Mouse (Mus musculus): Measurements from ENCODE around the gene Klhl31.

The Klhl31 gene

GRCm38 (mm10) chr9:77636450-77636951, at the start of gene Klhl31:
TSS of gene Klhl31 (plus strand) at chr9:77636500.
- no peak for DNase-seq (ENCODE audit: low spot score in 2 of 2)

GRCm38 (mm10) chr9:77586806-77587591, 49.3 kb upstream of the Klhl31 start:
- DNase-seq (ENCODE audit: low spot score in 2 of 2): no peak

GRCm38 (mm10) chr9:77587616-77588015, 48.7 kb upstream of the Klhl31 start:
- DNase-seq (ENCODE audit: low spot score in 2 of 2): no peak

DNA sequence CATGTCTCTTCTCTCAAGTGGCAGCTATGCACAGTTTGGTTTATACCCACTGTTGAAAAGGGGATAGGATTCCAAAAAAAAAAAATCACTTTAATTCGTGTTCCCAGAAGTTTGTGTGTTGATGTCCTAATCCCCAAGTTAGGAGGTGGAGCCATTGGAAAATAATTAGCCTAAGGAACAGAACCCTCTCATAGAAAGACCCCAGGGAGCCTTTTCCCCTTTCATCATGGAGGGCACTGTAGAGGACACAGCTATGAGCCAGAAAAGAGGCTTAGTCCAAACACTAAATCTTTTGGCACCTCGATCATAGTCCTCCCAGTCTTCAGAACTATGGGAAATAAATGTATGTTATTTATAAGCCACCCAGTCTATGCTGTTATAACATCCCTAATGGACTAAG, 46.8 kb upstream of the Klhl31 start:
- no peak for DNase-seq (ENCODE audit: low spot score in 2 of 2)

DNA sequence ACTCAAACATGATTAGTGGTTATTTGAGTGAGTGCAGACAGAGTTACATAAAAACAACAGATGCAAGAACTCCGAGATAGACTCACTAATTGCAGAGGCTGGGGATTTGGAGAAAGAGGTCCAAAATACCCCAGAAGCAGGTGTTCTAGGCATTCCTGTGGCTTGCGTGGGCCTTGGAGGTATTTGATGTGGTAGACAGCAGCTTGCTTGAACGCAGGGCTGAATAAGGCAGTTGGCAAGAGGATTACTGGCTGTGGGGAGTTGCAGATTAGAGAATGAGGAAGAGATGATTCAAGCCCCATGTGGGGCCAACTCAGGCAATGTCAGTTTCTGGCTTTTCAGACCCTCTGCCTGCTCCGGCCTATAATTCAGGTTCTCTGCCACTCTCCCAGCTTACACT, 43.9 kb upstream of the Klhl31 start:
- peak in 1 of 2 experiments; percentile 17 for DNase-seq (ENCODE audit: low spot score in 2 of 2)

- DNase-seq (ENCODE audit: low spot score in 2 of 2): no peak
Observed at GRCm38 (mm10) chr9:77595006-77595626, 41.2 kb upstream of the Klhl31 start.

DNA sequence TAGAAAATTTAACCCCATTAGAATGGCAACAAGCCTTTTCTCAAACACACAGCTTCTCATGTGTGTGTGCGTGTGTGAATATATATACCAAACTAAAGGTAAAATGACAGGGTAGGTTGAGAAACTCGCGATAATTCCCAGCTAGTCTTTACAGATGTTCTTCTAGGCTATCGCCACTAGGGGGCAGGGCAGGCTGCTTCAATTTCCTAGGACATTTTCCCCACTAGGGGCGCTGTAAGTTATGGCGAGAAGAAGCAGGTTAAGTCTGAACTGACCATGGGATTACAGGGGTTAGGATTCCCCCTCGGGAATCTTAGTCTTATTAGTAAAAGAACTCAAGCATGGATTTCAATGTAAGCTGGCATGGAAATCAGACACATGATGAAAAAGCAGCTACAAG, 39.9 kb upstream of the Klhl31 start:
- DNase-seq (ENCODE audit: low spot score in 2 of 2): peak in 1 of 2 experiments; percentile 86

- no peak for DNase-seq (ENCODE audit: low spot score in 2 of 2)
Observed at GRCm38 (mm10) chr9:77598560-77598959, 37.7 kb upstream of the Klhl31 start.

- peak in 1 of 2 experiments; percentile 30 for DNase-seq (ENCODE audit: low spot score in 2 of 2)
Observed at GRCm38 (mm10) chr9:77602302-77603266, 33.7 kb upstream of the Klhl31 start.

- DNase-seq (ENCODE audit: low spot score in 2 of 2): no peak
Observed at GRCm38 (mm10) chr9:77603965-77604509, 32.3 kb upstream of the Klhl31 start.

DNA sequence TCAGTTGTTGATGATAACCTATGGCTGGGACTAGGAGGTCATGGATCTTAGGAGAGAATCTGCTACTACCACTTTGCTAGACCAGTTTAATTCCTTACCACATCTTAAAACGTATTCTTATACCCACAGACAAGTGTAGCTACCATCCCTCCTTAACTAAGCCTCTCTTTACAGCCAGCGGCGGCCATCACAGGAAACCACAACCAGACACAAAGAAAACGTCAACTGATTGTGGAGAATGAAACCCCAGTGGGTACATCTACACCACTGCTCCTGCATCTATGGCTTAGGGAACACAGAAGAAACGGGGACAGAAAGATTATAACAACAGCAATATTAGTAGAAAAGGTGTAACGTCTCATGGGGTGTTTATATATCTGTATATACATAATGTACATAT, 29.0 kb upstream of the Klhl31 start:
- no peak for DNase-seq (ENCODE audit: low spot score in 2 of 2)

DNA sequence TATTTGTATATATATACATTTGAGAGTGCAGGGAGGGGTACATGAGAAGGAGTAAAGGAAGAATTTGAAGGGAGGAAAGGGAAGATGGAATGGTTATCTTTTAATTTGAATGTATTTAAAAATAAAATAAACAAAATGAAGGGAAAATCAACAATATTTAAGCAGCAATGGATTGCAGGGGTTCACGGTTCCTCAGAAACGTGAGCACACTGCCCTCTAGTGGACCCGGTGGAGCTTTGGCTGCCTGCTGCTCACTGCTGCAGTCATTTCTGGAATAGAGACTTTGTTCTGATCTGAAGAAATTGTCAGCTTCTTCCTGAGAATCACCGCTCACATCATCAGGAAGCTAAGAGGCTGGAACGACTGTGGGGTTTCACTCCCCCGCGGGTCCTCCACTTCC, 28.5 kb upstream of the Klhl31 start:
- no peak for DNase-seq (ENCODE audit: low spot score in 2 of 2)

GRCm38 (mm10) chr9:77610811-77611210, 25.5 kb upstream of the Klhl31 start:
- no peak for DNase-seq (ENCODE audit: low spot score in 2 of 2)

DNA sequence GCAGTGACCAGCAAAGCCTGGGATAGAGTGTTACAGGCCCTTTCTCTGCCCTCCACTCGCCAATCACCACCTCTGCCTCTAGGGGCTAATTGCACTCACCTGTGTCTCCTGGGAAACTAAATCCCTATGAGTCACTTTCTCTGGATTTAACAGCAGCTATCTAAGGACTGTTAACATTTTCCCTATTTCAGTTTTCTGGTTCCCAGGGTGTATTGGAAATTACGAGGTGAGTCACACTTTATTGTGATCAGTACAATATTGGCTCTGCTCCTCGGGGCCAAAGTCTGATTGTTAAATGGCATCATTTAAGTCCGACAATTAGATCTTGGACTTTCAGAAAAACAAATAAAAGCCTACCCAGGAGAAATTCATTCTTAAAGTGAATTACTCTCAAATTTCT, 24.0 kb upstream of the Klhl31 start:
- DNase-seq (ENCODE audit: low spot score in 2 of 2): no peak

DNA sequence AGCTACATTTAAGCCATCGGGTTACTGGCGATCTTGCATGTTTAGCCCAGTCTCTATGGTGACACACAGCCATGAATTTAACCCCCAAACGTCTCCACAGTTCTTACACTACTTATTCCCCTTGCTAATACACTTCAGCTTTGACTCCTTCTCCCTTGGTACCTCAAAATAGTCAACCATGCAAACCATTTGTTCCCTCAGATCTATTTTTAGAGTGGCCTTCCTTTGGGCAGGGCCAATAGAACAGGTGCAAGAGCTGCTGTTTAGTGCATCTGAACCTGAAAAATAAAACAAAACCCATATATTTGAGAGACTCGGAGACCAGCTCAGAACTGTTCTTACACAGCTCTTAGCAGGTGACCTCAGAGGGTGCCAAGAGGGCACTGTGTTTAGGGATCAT, 20.4 kb upstream of the Klhl31 start:
- DNase-seq (ENCODE audit: low spot score in 2 of 2): no peak

GRCm38 (mm10) chr9:77616796-77617195, 19.5 kb upstream of the Klhl31 start:
- DNase-seq (ENCODE audit: low spot score in 2 of 2): no peak

DNA sequence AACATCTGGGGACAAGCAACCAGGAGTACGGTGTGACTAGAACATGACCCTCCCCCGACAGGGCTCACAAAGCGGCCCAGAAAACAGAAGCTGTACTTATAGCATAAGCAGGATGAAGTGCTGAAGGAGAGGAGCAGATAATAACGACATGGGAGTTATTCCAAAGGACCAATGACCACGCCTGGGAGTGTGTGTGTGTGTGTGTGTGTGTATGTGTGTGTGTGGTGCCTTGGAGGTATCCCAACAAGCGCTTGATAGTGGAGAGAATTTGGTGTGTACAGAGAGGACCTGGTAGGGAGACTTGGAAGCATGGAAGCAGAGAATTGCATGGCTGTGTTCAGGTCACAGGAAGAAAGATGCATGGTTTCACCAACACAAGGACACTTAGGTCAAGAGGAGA, 18.5 kb upstream of the Klhl31 start:
- no peak for DNase-seq (ENCODE audit: low spot score in 2 of 2)

GRCm38 (mm10) chr9:77618392-77618791, 17.9 kb upstream of the Klhl31 start:
- DNase-seq (ENCODE audit: low spot score in 2 of 2): no peak

DNA sequence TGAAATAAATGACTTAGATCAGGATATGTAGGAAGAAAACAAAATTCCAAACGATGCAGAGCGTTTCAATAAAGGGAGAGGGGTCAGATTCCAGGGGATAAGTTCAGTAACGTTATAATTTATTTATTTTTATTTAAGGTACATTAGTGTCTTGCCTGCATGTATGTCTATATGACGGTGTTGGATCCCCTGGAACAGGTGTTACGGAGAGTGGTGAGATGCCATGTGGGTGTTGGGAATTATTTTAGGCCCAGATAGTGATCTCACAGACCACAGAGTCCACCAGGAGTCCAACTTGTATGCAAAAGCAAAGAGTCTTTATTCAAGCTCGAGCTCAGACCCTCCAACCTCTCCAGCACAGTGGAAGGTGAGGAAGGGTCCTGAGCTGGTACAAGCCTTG, 16.2 kb upstream of the Klhl31 start:
- DNase-seq (ENCODE audit: low spot score in 2 of 2): no peak

- DNase-seq (ENCODE audit: low spot score in 2 of 2): peak in 1 of 2 experiments; percentile 22
Observed at GRCm38 (mm10) chr9:77620482-77620881, 15.8 kb upstream of the Klhl31 start.

DNA sequence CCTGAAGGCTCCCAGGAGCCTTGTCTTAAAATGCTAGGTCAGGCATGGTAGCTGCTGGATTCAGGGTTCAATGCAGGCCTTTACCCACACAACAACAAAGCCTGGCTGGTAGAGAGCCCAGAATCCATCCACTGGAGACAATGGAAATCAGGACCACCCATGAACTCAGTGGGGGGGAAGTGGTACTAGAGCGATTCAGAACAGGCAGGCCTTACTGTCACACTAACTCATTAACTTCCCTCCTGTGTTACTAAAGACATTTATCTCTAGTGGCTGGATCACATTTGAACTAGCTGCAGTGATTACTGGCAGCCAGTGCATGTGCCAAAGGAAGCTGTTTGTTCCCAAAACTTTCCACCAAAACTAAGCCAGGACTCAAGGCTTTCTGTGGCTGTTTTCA, 13.4 kb upstream of the Klhl31 start:
- no peak for DNase-seq (ENCODE audit: low spot score in 2 of 2)

Data from left cerebral cortex, adult 9 months (tissue).